Mouse (Mus musculus) liver, embryonic 14.5 days (tissue): Measurements from ENCODE around the gene Pla2g10.

ENCODE experiments used
- CTCF ChIP-seq: IDR thresholded peaks from 2 replicates; pipeline ENCODE4 v1.5.1; 2016; ENCODE audit warnings: antibody characterized with exemption, low read depth, control low read depth
- EP300 ChIP-seq: IDR thresholded peaks from 2 replicates; pipeline ENCODE4 v1.6.1; 2016; ENCODE audit warnings: antibody characterized with exemption, low read depth

GRCm38 (mm10) chr16:13716821-13717553 lies 13.8 kb downstream of the Pla2g10 start:
- TF ChIP-seq CTCF = no peak
- no peak for TF ChIP-seq EP300
